Mouse (Mus musculus): ENCODE measurements around the gene Cd200. TPM values are rescaled to one million over a fixed set of nuclear protein-coding genes. Genes with fewer than 3 reads are reported as not detected.

The Cd200 gene
- polyA plus RNA-seq, 1 experiment from 2014 or later = 50.4 TPM

- H3K9ac ChIP-seq (ENCODE audit: low read length) = no peak overlapping the region
These were observed 74.5 kb downstream of the Cd200 start for GRCm38 (mm10) chr16:45334376-45334765.

GRCm38 (mm10) chr16:45333678-45334375 lies 75.0 kb downstream of the Cd200 start:
- Histone ChIP-seq H3K27ac (ENCODE audit: low read depth, low read length) (no peak overlapping the region), H3K9me3 (ENCODE audit: control insufficient read depth, low read length) (no peaks in the 10 kb centered on the region), H3K4me1 (ENCODE audit: control insufficient read depth, insufficient read depth, low read length) (no peaks in the 10 kb centered on the region), H3K4me3 (ENCODE audit: low read depth, low read length) (no peak overlapping the region), H3K36me3 (ENCODE audit: control insufficient read depth, insufficient read depth, low read length) (no peaks in the 10 kb centered on the region), H3K4me2 (no peak overlapping the region), H3K9ac (ENCODE audit: low read length) (no peak overlapping the region), H3K27me3 (ENCODE audit: control insufficient read depth, insufficient read depth, low read length) (no peaks in the 10 kb centered on the region)
- WGBS = 86% methylated on average over 8 of the region's 8 CpGs
- DNase-seq (ENCODE audit: low spot score, missing footprints) (no peak), ATAC-seq (ENCODE audit: low FRiP score) (peak; percentile 54; the same call in 1 of the 2 replicates)

More at GRCm38 (mm10) chr16:45334376-45334765, 74.5 kb downstream of the Cd200 start:
- DNase-seq (ENCODE audit: low spot score, missing footprints) (no peak), ATAC-seq (ENCODE audit: low FRiP score) (peak; percentile 27; the same call in 1 of the 2 replicates)
- Histone ChIP-seq H3K27me3 (ENCODE audit: control insufficient read depth, insufficient read depth, low read length) (no peaks in the 10 kb centered on the region), H3K4me1 (ENCODE audit: control insufficient read depth, insufficient read depth, low read length) (no peaks in the 10 kb centered on the region), H3K4me2 (no peak overlapping the region), H3K9me3 (ENCODE audit: control insufficient read depth, low read length) (no peaks in the 10 kb centered on the region), H3K4me3 (ENCODE audit: low read depth, low read length) (no peak overlapping the region), H3K27ac (ENCODE audit: low read depth, low read length) (no peak overlapping the region), H3K36me3 (ENCODE audit: control insufficient read depth, insufficient read depth, low read length) (no peaks in the 10 kb centered on the region)
- 73% methylated on average over 2 of the region's 2 CpGs for WGBS

- Histone ChIP-seq H3K27ac (ENCODE audit: low read depth, low read length) (no peak overlapping the region), H3K27me3 (ENCODE audit: control insufficient read depth, insufficient read depth, low read length) (no peaks in the 10 kb centered on the region), H3K4me1 (ENCODE audit: control insufficient read depth, insufficient read depth, low read length) (no peaks in the 10 kb centered on the region), H3K9ac (ENCODE audit: low read length) (no peak overlapping the region), H3K4me2 (no peak overlapping the region), H3K4me3 (ENCODE audit: low read depth, low read length) (no peak overlapping the region), H3K36me3 (ENCODE audit: control insufficient read depth, insufficient read depth, low read length) (no peaks in the 10 kb centered on the region), H3K9me3 (ENCODE audit: control insufficient read depth, low read length) (no peaks in the 10 kb centered on the region)
- 64% methylated on average over 8 of the region's 8 CpGs for WGBS
- DNase-seq (ENCODE audit: low spot score, missing footprints) (no peak), ATAC-seq (ENCODE audit: low FRiP score) (0 out of 2 replicates have a peak, but pooled peaks have one; percentile 42)
These were observed 76.3 kb downstream of the Cd200 start for GRCm38 (mm10) chr16:45332591-45332990.

Other genes starting within 250 kb of the Cd200 start
- 0.32 and 0.45 TPM in 2 replicates for gene Btla, start 184.7 kb downstream of the Cd200 start, polyA plus RNA-seq (2014; fragmentation: Nextera tagmentation; extraction: Ambion mirVana)
- gene Gm609, start 83.9 kb upstream of the Cd200 start, polyA plus RNA-seq (2014; fragmentation: Nextera tagmentation; extraction: Ambion mirVana) = not detected in 2 replicates
- gene Gm17783, start 123.0 kb upstream of the Cd200 start, polyA plus RNA-seq (2014; fragmentation: Nextera tagmentation; extraction: Ambion mirVana) = not detected in 2 replicates
- gene Slc9c1, start 126.3 kb upstream of the Cd200 start, polyA plus RNA-seq (2014; fragmentation: Nextera tagmentation; extraction: Ambion mirVana) = not detected in 2 replicates
- gene Gcsam, start 201.3 kb upstream of the Cd200 start, polyA plus RNA-seq (2014; fragmentation: Nextera tagmentation; extraction: Ambion mirVana) = 0.14 TPM in 1 of 2 replicates, not detected in the other
- gene BC016579, start 245.0 kb upstream of the Cd200 start, polyA plus RNA-seq (2014; fragmentation: Nextera tagmentation; extraction: Ambion mirVana) = 0.08 TPM in 1 of 2 replicates, not detected in the other